Mouse (Mus musculus): Measurements from ENCODE around the gene Zfp652. TPM values are rescaled to one million over a fixed set of nuclear protein-coding genes. Genes with fewer than 3 reads are reported as not detected.

Zfp652 gene
- total RNA-seq, 1 experiment from 2014 or later, result 26.4 TPM

DNA sequence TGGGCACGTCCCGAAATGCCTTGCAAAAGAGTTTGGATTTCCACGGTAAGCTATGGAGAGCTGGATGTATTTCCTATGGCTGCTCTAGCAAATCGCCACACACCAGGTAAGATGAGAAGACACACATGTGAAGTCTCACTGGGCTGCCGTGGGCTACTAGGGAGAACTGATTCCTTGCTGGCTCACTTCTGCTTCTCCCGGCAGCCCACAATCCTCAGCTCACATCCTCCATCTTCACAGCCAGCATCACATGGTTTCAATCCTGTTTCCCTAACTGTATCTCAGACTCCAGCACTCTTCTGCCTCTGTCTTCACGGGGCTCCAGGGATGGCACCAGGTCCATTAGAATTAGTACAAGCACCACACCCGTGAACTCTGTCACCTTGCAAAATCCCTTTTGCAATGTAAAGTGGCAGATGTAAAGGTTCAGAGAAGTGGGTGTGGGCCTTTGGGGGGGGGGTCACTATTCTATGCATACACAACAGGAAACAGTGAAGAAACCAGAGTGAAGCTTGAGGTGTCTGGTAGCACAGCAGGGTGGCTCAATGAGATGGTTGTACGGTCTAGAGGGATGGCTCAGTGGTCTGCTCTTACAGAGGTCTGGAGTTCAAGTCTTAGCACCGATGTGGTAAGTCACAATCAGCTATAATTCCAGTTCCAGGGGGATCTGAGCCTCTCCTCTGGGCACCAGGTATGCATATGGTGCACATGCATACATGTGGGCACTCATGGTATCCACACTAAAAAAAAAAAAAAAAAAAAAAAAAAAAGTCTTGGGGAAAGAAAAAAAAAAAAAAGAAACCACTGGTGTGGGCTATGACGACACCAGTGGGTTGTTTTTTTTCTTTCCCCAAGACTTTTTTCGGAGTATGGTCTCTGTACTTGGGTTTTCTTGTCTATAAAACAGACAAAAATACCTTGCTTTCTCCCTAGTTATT, 8.2 kb upstream of the Zfp652 start:
- peak in 1 of 2 experiments; percentile 32; a peak in 1 of 4 replicates for ATAC-seq (replicated peaks in 1 of 2; ENCODE audit: insufficient read depth in 1 of 2, low FRiP score in 2 of 2, low TSS enrichment in 1 of 2, low read depth in 1 of 2, poor library complexity in 2 of 2, severe bottlenecking in 2 of 2)

DNA sequence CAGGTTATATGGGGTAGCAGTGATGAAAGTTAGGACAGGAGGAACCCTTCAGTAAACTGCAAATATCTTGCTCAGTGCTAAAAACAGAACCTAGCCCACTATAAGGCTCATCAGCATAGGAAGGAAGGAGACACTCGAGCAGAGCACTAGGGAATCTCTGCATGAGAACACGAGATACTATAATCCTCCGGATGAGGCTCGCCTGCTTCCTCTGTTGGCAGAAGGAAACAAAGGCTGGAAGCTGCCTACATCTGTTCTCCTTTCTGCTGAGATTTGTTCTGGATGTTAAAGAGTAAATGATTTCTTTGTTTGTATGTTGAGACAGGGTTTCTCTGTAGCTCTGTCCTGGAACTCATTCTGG, 7.5 kb upstream of the Zfp652 start:
- no peak for ATAC-seq (replicated peaks in 1 of 2; ENCODE audit: insufficient read depth in 1 of 2, low FRiP score in 2 of 2, low TSS enrichment in 1 of 2, low read depth in 1 of 2, poor library complexity in 2 of 2, severe bottlenecking in 2 of 2)

DNA sequence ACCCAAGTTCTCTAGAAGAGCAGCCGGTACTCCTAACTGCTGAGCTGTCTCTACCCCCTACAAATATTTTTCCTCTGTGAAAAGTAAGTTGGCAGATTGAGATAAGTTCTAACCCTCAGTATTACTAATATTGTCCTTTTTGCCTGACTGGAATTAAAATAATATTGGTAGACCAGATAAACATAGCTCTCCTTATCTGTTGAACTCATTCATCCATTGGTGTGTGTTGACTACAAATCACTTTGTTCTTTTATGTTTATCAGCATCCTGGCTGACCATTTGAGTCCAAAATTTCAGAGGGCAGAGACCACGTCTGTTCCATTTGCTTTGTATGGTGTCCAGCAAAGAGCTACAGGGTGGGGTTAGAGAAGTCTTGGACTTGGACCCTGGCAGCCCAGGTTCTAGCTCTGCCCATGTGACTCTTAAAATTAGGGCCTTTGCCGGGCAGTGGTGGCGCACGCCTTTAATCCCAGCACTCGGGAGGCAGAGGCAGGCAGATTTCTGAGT, 2.9 kb upstream of the Zfp652 start:
- no peak for ATAC-seq (replicated peaks in 1 of 2; ENCODE audit: insufficient read depth in 1 of 2, low FRiP score in 2 of 2, low TSS enrichment in 1 of 2, low read depth in 1 of 2, poor library complexity in 2 of 2, severe bottlenecking in 2 of 2)

DNA sequence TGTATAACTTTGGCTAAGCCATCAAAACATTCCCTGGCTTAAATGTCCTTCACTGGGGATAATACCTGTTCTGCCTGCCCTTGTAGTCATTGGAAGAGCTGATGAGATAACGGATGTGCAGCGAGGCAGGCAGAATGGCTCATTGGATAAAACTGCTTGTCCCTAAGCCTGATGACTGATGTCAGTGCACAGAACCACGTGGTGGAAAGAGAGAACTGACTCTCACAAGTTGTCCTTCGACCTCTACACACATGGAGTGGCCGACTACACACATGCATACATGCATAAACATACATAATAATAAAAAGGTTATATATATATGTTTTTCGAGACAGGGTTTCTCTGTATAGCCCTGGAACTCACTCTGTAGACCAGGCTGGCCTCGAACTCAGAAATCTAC, 2.0 kb upstream of the Zfp652 start:
- ATAC-seq (replicated peaks in 1 of 2; ENCODE audit: insufficient read depth in 1 of 2, low FRiP score in 2 of 2, low TSS enrichment in 1 of 2, low read depth in 1 of 2, poor library complexity in 2 of 2, severe bottlenecking in 2 of 2), result no peak

GRCm38 (mm10) chr11:95712085-95712562, 349 bp upstream of the Zfp652 start:
- peak; percentile 61 to 67; a peak in 3 of 4 replicates for ATAC-seq (replicated peaks in 1 of 2; ENCODE audit: insufficient read depth in 1 of 2, low FRiP score in 2 of 2, low TSS enrichment in 1 of 2, low read depth in 1 of 2, poor library complexity in 2 of 2, severe bottlenecking in 2 of 2)

- peak in 1 of 2 experiments; percentile 37; a peak in 3 of 4 replicates for ATAC-seq (replicated peaks in 1 of 2; ENCODE audit: insufficient read depth in 1 of 2, low FRiP score in 2 of 2, low TSS enrichment in 1 of 2, low read depth in 1 of 2, poor library complexity in 2 of 2, severe bottlenecking in 2 of 2)
These were observed 845 bp downstream of the Zfp652 start for GRCm38 (mm10) chr11:95713225-95713810.

GRCm38 (mm10) chr11:95713811-95714241, 1.4 kb downstream of the Zfp652 start:
- peak in 1 of 2 experiments; percentile 9; a peak in 1 of 4 replicates for ATAC-seq (replicated peaks in 1 of 2; ENCODE audit: insufficient read depth in 1 of 2, low FRiP score in 2 of 2, low TSS enrichment in 1 of 2, low read depth in 1 of 2, poor library complexity in 2 of 2, severe bottlenecking in 2 of 2)

DNA sequence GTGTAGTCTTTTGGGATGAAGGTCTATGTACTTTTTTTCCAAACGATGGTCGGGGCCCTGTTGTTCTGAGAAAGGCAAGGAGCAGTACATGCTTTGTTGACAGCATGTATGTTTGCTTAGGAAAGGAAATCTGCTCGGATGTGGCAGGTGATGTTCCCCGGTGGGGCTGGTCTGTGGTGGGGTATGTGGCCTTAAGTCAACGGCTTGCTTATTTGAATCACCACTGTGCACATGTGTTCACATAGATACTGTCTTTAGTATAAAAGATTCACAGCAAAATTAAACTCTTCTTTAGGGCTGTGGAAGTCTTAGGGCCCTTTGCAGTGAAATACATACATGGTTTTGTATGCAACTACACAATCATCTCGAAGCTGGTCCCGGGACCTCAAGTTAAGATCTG, 1.9 kb downstream of the Zfp652 start:
- no peak for ATAC-seq (replicated peaks in 1 of 2; ENCODE audit: insufficient read depth in 1 of 2, low FRiP score in 2 of 2, low TSS enrichment in 1 of 2, low read depth in 1 of 2, poor library complexity in 2 of 2, severe bottlenecking in 2 of 2)

- no peak for ATAC-seq (replicated peaks in 1 of 2; ENCODE audit: insufficient read depth in 1 of 2, low FRiP score in 2 of 2, low TSS enrichment in 1 of 2, low read depth in 1 of 2, poor library complexity in 2 of 2, severe bottlenecking in 2 of 2)
These were observed 3.7 kb downstream of the Zfp652 start for GRCm38 (mm10) chr11:95716136-95716535.

- no peak for ATAC-seq (replicated peaks in 1 of 2; ENCODE audit: insufficient read depth in 1 of 2, low FRiP score in 2 of 2, low TSS enrichment in 1 of 2, low read depth in 1 of 2, poor library complexity in 2 of 2, severe bottlenecking in 2 of 2)
These were observed 6.9 kb downstream of the Zfp652 start for GRCm38 (mm10) chr11:95719356-95719755.

DNA sequence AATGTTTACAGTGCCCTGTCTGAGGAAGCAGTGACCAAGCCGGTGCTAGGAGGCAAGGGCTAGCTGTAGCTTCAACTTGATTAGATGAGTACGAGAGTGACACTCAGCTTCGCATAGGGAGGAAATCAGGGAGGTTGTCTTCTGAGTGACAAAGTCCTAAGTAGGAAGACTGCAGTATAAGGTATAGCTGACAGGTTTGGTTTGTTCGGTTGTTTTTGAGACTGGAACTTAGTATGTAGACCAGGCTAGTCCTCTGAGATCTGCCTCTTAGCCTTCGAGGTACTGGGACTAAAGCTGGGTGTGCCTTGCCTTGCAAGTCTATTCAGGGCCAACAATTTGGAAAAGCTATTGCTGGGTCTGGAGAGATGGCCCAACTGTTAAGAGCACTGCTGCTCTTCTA, 10.8 kb downstream of the Zfp652 start, which contains the start of gene B130006D01Rik:
Gene B130006D01Rik, plus strand, starts transcription at position 301 of the 400 bp plus-strand sequence.
- ATAC-seq (replicated peaks in 1 of 2; ENCODE audit: insufficient read depth in 1 of 2, low FRiP score in 2 of 2, low TSS enrichment in 1 of 2, low read depth in 1 of 2, poor library complexity in 2 of 2, severe bottlenecking in 2 of 2), result no peak

DNA sequence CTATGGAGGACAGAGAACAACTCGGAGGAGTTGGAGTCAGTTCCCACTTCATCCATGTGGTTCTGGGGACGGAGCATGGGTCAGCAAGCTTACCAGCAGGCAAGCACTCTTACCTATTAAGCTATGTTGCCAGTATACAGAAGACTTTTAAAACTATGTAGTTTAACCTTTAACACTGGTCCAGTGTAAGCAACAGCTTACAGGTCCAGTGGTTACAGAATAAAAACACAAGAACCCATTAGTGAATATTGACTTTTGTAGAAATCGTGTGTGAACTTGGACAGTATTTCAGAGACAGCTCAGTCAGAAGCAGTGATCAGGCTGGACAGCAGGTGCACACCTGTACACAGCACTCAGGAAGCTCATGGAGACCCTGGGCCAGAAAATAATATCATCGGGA, 12.0 kb downstream of the Zfp652 start:
- ATAC-seq (replicated peaks in 1 of 2; ENCODE audit: insufficient read depth in 1 of 2, low FRiP score in 2 of 2, low TSS enrichment in 1 of 2, low read depth in 1 of 2, poor library complexity in 2 of 2, severe bottlenecking in 2 of 2), result no peak

DNA sequence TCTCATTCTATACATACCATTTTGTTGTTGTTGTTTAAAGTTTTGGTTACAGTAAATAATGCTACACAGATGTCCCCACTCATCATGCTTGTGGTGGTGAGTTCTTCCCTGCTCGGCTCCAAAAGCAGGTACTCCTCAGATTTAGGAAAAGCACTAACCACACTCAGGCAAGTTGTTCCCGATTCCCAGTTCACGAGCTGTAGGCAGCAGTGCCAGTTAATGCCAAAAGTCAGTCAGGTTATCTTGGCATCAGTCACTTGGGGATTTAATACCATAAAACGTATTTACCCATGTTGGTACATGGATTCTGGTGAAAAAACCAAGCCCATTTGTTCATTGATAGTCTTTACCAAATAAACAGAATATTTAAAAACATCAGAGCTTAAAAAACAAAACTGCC, 13.7 kb downstream of the Zfp652 start:
- ATAC-seq (replicated peaks in 1 of 2; ENCODE audit: insufficient read depth in 1 of 2, low FRiP score in 2 of 2, low TSS enrichment in 1 of 2, low read depth in 1 of 2, poor library complexity in 2 of 2, severe bottlenecking in 2 of 2), result no peak

GRCm38 (mm10) chr11:95727947-95728346, 15.5 kb downstream of the Zfp652 start:
- ATAC-seq (replicated peaks in 1 of 2; ENCODE audit: insufficient read depth in 1 of 2, low FRiP score in 2 of 2, low TSS enrichment in 1 of 2, low read depth in 1 of 2, poor library complexity in 2 of 2, severe bottlenecking in 2 of 2), result no peak

DNA sequence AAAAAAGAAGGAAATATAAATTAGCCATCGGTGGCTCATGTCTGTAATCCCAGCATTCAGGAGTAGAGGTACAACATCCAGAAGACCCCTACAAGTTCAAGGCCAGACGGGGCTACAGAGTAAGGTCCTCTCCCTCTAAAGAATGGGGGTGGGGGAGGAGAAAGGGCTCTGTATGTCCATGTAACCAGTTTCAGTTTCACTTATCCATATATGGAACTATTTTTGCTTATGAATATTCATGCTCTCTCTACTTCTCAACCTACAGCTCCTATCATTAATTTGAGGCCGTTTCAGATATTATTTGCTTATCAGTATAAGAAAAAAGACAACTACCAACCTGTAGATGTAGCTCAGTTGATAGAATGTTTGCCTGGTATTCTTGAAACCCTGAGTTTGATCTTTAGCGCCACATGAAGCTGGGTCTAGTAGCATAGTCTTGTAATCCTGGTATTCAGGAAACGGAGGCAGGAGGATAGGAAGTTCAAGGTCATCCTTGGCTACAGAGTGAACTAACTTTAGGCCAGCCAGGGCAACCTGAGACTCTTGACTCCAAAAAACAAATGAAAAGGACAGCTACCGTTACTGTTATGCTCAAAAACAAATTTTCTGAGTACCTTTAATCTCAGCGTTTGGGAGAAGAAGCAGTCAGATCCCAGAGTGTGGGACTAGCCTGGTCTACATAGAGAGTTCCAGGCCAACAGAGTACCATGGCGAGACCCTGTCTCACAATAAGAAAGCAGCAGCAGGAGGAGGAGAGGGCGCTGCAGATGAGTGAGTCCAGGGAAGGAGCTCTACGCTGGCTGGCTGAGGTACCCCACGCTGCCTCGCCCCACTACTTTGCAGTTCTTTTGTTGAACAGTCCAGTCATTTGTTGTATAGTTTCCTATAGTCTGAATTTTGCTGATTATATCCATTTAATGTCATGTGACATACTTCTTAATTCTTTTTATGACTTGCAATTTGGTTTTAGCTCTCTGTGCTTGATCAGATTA, 16.7 kb downstream of the Zfp652 start:
- ATAC-seq (replicated peaks in 1 of 2; ENCODE audit: insufficient read depth in 1 of 2, low FRiP score in 2 of 2, low TSS enrichment in 1 of 2, low read depth in 1 of 2, poor library complexity in 2 of 2, severe bottlenecking in 2 of 2), result peak; percentile 58 to 81; a peak in 3 of 4 replicates

DNA sequence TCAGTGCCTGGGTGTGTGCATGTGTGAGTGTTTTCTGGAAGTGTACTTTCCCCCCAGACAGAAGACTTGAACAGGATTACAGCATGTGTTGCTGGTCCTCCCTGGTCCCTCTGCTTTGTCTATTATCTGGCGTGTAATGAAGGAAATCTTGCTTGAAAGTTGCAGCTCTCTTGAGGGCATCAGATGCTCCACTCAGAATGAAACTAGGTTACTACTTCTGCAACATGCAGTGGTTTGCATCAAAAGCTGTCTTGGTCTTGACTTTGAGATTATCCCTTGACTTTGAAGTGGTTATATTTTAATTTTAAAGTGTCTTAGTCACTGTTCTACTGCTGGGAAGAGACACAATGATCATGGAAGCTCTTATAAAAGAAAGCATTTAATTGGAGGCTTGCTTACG, 22.0 kb downstream of the Zfp652 start:
- ATAC-seq (replicated peaks in 1 of 2; ENCODE audit: insufficient read depth in 1 of 2, low FRiP score in 2 of 2, low TSS enrichment in 1 of 2, low read depth in 1 of 2, poor library complexity in 2 of 2, severe bottlenecking in 2 of 2), result no peak

GRCm38 (mm10) chr11:95737811-95738210, 25.3 kb downstream of the Zfp652 start:
- peak in 1 of 2 experiments; percentile 27; a peak in 1 of 4 replicates for ATAC-seq (replicated peaks in 1 of 2; ENCODE audit: insufficient read depth in 1 of 2, low FRiP score in 2 of 2, low TSS enrichment in 1 of 2, low read depth in 1 of 2, poor library complexity in 2 of 2, severe bottlenecking in 2 of 2)
